Mouse (Mus musculus) kidney, adult 2 months (tissue): ENCODE data around the gene Cers2.

Source experiments
- CTCF ChIP-seq: fragments of 200-500 bp; conservative IDR thresholded peaks from 2 replicates; pipeline ENCODE4 v1.5.1; 2011; ENCODE audit warnings: low read depth, mild to moderate bottlenecking, control low read depth, low read length, moderate library complexity, mixed read lengths; ENCODE audit not compliant: insufficient read depth, insufficient read length
- POLR2A ChIP-seq: fragments of 200-500 bp; IDR thresholded peaks from one replicate; pipeline ENCODE4 v1.6.1; 2011; ENCODE audit warnings: low read depth, low read length, control low read depth

DNA sequence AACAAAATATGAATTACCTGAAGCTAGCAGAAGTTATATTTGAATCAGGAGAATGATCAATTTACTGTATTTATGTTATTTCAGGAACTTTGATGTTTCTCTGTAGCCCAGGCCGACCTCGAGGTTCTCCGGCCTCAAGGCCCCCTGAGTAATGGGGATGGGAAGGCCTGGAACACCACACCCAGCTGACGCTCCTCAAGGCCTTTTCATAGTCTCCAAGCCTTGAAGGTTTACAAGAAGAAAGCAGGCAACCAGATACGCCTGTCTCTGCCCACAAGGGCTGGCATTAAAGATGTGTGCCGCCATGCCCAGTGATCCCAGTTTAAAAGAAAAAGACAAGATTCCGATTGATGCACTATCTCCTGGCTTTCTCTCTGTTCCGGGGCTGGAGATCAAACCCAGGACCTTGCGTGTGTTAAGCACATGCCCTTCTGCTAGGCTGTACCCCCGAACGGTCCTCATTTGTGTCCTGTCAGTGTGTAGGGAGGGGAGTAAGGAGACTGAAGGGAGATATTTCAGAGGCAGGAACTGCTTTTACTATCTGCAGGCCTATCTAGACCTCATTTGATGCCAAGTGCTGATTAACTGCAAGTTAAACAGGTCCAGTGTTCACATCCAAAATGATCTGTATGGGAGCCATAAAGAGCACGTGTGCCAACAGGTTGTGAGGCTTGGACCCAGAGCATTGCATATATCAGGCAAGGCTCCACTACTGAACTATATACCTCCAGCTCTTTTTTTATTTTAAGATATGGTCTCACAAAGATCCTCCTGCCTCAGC is 29.9 kb upstream of the Cers2 start:
- TF ChIP-seq CTCF = no peak
- no peak for TF ChIP-seq POLR2A
